Mouse (Mus musculus): ENCODE measurements around the gene Arhgdia. TPM values are rescaled to one million over a fixed set of nuclear protein-coding genes. Genes with fewer than 3 reads are reported as not detected.
A peak's percentile ranks its signal among the peaks of the same experiment; 100 is the strongest.

The Arhgdia gene
- total RNA-seq (2021), result 100 to 1,000 TPM; 304 to 344 TPM

DNA sequence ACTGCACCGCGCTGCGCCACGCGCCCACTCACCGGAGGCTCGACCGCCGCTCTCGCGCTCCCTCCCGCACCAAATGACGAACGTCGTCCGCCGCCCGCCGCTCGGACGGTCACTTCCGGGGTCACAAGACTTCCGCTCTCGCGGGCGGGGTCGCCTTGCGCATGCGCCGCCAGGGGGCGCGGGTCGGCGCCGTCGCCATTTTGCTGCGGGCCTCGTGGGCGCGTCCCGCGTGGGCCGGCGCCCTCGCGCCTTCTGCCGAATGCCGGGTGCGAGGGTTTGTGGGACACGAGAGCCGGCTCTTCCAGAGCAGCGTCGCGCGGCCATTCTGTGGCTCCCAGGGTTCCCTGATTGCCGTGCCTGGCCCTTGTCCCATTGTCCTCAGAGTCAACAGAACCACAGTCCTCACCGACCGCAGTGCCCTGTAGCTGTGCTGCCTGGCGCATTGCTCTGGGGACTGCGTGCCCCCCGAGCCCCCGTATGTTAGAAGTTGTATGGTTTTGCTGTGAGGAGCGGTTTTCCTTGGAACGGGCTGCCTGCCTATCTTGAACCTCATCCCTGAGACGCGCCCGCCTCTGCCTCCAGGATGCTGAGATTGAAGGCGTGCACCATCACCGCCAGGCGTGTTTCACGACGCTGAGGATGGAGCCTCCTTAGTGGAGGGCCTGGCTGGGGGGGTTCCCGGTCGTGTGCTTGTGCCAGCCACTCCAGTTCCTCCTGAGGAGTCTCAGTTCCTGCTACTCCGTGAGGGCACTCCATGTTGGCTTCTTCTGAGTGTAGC, at the start of gene Arhgdia:
TSS of gene Arhgdia (minus strand) at position 135 of the 778 bp plus-strand sequence.
- intact Hi-C loops (cut with DNase I), result loop anchor here (1.0 kb wide), 1 partner anchor 8 kb away; the partner anchor contains the start of gene P4hb
- peak; percentile 93 for DNase-seq (ENCODE audit: low spot score in 2 of 2)

GRCm38 (mm10) chr11:120630401-120630871, 49.0 kb upstream of the Arhgdia start:
- no peak for DNase-seq (ENCODE audit: low spot score in 2 of 2)
- intact Hi-C loops (cut with DNase I), result no loop called here

GRCm38 (mm10) chr11:120629911-120630310, 48.5 kb upstream of the Arhgdia start:
- DNase-seq (ENCODE audit: low spot score in 2 of 2), result no peak
- intact Hi-C loops (cut with DNase I), result no loop called here

DNA sequence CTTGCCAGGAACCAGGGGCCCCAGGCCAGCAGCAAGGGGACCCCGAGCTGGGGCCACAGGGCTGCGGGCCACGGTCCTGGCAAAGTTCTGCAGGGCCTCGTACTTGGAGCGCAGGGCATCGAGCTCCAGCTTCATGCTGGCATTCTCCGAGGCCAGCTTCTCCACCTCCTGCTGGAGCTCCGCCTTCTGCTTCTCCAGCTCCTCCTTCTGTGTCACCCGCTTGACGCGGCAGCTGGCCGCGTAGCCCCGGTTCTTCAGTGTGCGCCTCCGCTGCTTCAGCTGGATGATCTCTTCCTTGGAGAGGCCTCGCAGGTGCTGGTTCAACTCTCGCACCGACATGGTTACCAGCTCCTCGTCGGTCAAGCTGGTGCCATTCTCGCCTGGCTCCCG, 47.9 kb upstream of the Arhgdia start:
- intact Hi-C loops (cut with DNase I), result no loop called here
- DNase-seq (ENCODE audit: low spot score in 2 of 2), result no peak

DNA sequence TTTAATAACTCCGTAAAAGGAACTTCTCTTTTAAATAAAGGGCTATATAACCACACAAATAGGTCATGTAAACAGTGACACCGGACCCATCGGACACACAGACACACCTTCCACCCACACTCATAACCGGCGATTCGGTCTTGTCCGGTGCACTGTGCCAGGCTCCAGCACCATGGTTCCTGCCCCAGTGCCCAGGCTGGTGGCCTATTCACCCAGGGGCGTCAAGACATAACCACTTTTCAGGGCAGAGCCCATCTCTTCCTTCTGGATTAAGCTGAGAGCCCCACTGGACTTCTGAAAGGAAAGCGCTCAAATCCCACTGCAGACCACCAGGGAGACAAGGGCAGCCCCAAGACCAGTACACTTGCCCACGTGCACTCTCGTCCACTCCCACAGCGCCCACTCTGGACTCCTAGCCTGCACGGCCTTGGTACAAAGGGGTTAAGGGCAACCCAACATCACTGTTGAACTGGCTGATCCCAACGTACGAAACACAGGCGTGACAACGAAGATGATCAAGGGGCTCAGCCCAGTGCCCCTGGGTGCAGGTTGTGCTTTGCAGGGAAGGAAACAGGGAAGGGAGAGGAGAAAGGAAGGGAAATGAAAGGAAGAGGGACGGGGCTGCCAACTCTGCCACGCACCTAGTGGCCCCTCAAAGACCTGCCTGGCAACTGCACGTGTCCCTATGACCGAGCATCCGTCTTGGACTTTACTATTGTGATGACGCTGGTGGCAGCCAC, 47.3 kb upstream of the Arhgdia start:
- intact Hi-C loops (cut with DNase I), result no loop called here
- DNase-seq (ENCODE audit: low spot score in 2 of 2), result no peak

GRCm38 (mm10) chr11:120627468-120628300, 46.3 kb upstream of the Arhgdia start:
- intact Hi-C loops (cut with DNase I), result no loop called here
- no peak for DNase-seq (ENCODE audit: low spot score in 2 of 2)

DNA sequence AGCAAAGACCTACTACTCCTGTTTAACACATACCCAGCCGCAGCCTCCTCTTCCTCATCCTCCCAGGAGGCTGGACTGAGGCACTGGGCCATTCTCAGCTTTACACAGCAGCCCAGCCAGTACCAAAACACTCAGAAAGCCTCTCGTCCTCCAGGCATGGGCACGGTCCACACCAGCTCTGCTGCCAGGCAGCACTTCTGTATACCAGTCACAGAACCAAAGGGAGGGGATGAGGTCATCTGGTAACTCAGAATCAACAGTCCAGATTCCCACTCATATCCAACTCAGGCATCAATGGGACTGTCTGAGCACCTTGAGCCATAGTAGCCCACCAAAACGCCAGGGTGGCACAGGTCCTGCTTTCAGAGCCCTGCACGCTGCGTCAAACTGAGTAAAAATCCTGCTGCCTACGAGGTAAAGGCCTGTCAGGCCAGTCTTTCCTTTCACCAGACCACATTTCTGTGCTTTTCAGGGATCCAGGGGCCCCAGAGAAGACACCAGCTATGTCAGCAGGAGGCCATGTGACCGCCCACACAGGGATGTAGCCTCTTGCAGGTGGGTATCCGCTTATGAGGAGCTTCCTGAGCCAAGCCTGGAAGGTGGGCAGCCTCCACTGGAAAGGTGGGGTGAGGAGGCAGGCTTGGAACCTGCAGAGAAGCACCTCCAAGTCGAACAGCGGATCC, 45.5 kb upstream of the Arhgdia start:
- intact Hi-C loops (cut with DNase I), result no loop called here
- DNase-seq (ENCODE audit: low spot score in 2 of 2), result no peak

DNA sequence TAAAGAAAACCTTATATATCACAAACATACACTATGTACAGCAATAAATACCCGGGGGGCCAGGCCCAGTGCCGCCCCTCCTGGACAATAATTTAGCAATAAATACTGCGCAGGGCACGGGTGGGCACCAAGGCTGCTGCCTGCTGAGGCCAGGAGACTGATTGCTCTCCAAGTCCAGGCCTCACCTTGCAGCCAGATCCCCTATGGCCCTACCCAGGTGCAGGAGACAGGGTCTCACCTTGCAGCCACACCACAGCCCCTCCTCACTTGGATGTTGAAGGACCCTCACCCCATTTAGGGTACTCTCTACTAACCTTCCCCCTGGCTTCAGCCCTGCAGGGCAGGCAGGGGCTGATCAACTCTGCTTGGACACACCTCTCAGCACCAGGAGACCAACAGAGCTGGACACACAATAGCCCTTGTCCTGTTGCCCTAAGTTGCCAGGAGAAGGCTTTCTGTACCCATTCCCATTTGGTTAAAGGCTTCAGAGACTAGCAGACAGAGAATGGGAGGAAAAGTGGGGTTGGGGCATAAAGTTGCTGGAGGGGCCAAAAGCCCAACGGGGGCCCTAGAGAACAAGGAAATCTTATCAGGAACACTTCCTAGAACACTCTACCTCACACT, 43.8 kb upstream of the Arhgdia start, which contains the start of gene Sirt7:
TSS of gene Sirt7 (minus strand) at position 89 of the 624 bp plus-strand sequence.
- no peak for DNase-seq (ENCODE audit: low spot score in 2 of 2)
- intact Hi-C loops (cut with DNase I), result loop anchor here (2.0 kb wide), 1 partner anchor 88 kb away; the partner anchor contains the start of genes Cenpx and Lrrc45

DNA sequence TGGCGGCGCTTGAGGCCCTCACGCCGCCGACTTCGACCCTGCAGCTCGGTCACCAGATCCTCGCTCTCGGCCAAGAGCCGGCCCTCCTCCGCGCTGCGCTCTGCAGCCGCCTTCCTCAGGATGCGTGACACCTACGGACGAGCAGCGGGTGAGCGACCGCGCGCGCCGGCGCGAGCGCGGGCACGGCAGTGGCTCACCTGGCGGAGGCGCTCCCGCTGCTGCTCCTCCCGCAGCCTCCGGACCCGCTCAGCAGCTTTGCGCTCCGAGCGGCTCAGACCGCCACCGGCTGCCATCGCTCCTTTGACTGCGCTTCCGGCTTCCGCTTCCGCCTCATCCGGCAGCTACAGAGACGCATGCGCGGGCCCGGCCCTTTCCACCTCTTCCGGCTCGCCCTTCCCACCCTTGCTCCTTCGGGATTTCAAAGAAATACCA, 43.3 kb upstream of the Arhgdia start:
- intact Hi-C loops (cut with DNase I), result loop anchor here (2.0 kb wide), 1 partner anchor 88 kb away; the partner anchor contains the start of genes Cenpx and Lrrc45
- peak; percentile 86 to 89 for DNase-seq (ENCODE audit: low spot score in 2 of 2)

DNA sequence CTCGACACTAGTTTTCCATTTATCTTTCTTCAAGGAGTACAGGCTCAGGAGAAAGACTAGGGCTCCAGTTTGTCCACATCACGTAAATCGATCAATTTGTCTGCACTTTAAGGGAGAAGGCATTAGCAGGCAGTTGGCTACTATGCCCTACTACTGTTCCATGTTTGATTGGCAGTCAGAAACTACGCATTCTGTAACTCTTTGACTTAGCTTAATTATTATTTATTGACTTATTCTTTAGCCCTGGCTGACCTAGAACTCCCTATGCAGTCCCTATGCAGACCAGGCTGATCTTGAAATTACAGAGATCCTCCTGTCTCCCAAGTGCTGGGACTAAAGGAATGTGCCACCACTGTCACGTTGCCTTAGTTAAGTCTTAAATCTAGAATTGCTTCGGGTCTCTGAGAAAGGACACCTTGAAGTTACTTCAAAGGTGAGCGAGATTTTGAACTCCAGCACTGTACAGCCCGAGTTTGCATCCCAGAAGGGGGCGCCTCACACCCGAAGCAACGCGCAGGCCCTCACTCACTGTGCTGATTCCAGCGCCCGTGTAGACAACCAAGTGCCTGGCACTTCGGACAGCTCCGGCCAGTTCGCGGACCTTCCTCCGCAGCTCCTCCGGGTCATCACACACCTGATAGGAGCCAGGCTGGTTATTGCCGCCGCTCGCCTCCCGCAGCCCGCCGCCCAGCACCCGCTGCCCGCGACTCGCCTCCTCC, 42.7 kb upstream of the Arhgdia start:
- DNase-seq (ENCODE audit: low spot score in 2 of 2), result peak in 1 of 2 experiments; percentile 56
- intact Hi-C loops (cut with DNase I), result loop anchor here (2.0 kb wide), 1 partner anchor 89 kb away; the partner anchor contains the start of genes Cenpx and Lrrc45

DNA sequence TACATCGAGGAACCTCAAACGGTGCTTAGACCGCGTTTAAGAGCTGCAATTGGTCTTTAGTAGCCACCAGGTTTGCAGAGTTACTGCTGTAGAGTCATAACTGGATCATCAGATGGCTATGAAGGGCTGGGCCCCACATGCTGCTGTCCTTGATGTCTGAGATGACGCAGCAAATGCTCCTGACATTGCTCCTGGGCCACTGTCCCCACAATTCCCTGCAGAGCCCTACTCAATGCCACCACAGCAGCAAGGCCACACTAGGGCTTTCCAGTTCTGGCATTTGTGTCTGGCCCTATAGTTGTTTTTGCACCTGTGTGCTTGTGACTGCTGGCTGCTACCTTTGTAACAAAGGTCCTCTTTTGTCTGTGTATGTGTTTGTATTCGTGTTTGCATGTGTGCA, 41.4 kb upstream of the Arhgdia start:
- no peak for DNase-seq (ENCODE audit: low spot score in 2 of 2)
- intact Hi-C loops (cut with DNase I), result no loop called here

GRCm38 (mm10) chr11:120620195-120620594, 38.8 kb upstream of the Arhgdia start:
- intact Hi-C loops (cut with DNase I), result no loop called here

GRCm38 (mm10) chr11:120618619-120619535, 37.5 kb upstream of the Arhgdia start:
- no peak for DNase-seq (ENCODE audit: low spot score in 2 of 2)
- intact Hi-C loops (cut with DNase I), result no loop called here

More at GRCm38 (mm10) chr11:120620195-120620594, 38.8 kb upstream of the Arhgdia start:
- DNase-seq (ENCODE audit: low spot score in 2 of 2), result no peak

GRCm38 (mm10) chr11:120617519-120618112, 36.2 kb upstream of the Arhgdia start, which contains the start of gene Pcyt2:
TSS of gene Pcyt2 (minus strand) at chr11:120617936.
- DNase-seq (ENCODE audit: low spot score in 2 of 2), result peak; percentile 89 to 92
- intact Hi-C loops (cut with DNase I), result no loop called here

GRCm38 (mm10) chr11:120616617-120617294, 35.3 kb upstream of the Arhgdia start:
- intact Hi-C loops (cut with DNase I), result no loop called here
- no peak for DNase-seq (ENCODE audit: low spot score in 2 of 2)
